Mouse (Mus musculus) liver, embryonic 11.5 days (tissue): Measurements from ENCODE around the gene Psmg4. TPM values are rescaled to one million over a fixed set of nuclear protein-coding genes. Genes with fewer than 3 reads are reported as not detected.
A peak's percentile ranks its signal among the peaks of the same experiment; 100 is the strongest.

Experiments used
- ATAC-seq: fragments of 200-750 bp; cut with Nextera tagmentation; replicated peaks from 2 replicates; pipeline ENCODE4 v1.8.0; 2017; ENCODE audit warnings: moderate number of reproducible peaks, mild to moderate bottlenecking, moderate TSS enrichment, moderate library complexity; ENCODE audit not compliant: low FRiP score
- DNase-seq: peaks from one replicate; pipeline ENCODE4 v3.0.0-alpha.2; 2017; ENCODE audit warnings: low spot score
- H3K27ac ChIP-seq: fragments of 300-500 bp; sonication (generic); 2 replicates; pipeline ENCODE4 v1.5.1; 2014; ENCODE audit warnings: mild to moderate bottlenecking, low read depth, low read length, control low read depth
- H3K27me3 ChIP-seq: fragments of 300-500 bp; sonication (generic); replicated peaks from 2 replicates; pipeline ENCODE4 v1.6.1; 2014; ENCODE audit warnings: low read length, mixed read lengths; ENCODE audit not compliant: control insufficient read depth, insufficient read depth
- H3K36me3 ChIP-seq: fragments of 300-500 bp; sonication (generic); 2 replicates; pipeline ENCODE4 v1.6.1; 2014; ENCODE audit warnings: mild to moderate bottlenecking, low read length, moderate library complexity, mixed read lengths; ENCODE audit not compliant: control insufficient read depth, insufficient read depth
- H3K4me1 ChIP-seq: fragments of 300-500 bp; sonication (generic); replicated peaks from 2 replicates; pipeline ENCODE4 v1.6.1; 2014; ENCODE audit warnings: low read length, mixed read lengths; ENCODE audit not compliant: control insufficient read depth, insufficient read depth
- H3K4me2 ChIP-seq: fragments of 300-500 bp; sonication (generic); 2 replicates; pipeline ENCODE4 v1.6.1; 2014; ENCODE audit warnings: mild to moderate bottlenecking, control low read depth, moderate library complexity
- H3K4me3 ChIP-seq: fragments of 300-500 bp; sonication (generic); 2 replicates; pipeline ENCODE4 v1.5.1; 2014; ENCODE audit warnings: low read depth, low read length, control low read depth
- H3K9ac ChIP-seq: fragments of 300-500 bp; sonication (generic); 2 replicates; pipeline ENCODE4 v1.6.1; 2014; ENCODE audit warnings: low read depth, low read length, control low read depth
- H3K9me3 ChIP-seq: fragments of 300-500 bp; sonication (generic); 2 replicates; pipeline ENCODE4 v1.6.1; 2016; ENCODE audit warnings: low read length, inconsistent platforms, mixed read lengths; ENCODE audit not compliant: control insufficient read depth
- WGBS: fragments of 180-500 bp; shearing (Covaris S2); extraction: QIAGEN DNeasy Blood & Tissue Kit; methylation state at CpG from one replicate; pipeline ENCODE4 v1.1.7; 2014; 5-methylcytosine and 5-hydroxymethylcytosine counted together
- polyA plus RNA-seq: library from polyadenylated mRNA; unstranded; fragments of >200 nt; fragmentation: Nextera tagmentation; extraction: Ambion mirVana; gene quantifications from 2 replicates; pipeline ENCODE4 v1.2.1, GENCODE M21; 2014

Gene Psmg4
- polyA plus RNA-seq, 1 experiment from 2014 or later: 91.4 TPM

- DNase-seq (no peak), ATAC-seq (no peak)
- Histone ChIP-seq H3K4me2 (peak overlapping the region; percentile 36), H3K27me3 (peaks cover 59% of the 10 kb centered on the region), H3K27ac (no peak overlapping the region), H3K9ac (no peak overlapping the region), H3K4me3 (no peak overlapping the region), H3K4me1 (peaks cover 18% of the 10 kb centered on the region), H3K36me3 (no peaks in the 10 kb centered on the region), H3K9me3 (no peaks in the 10 kb centered on the region)
- 18% methylated on average over 15 of the region's 15 CpGs for WGBS
Measured at GRCm38 (mm10) chr13:34133326-34134071, 29.3 kb upstream of the Psmg4 start.

- Histone ChIP-seq H3K27me3 (peaks cover 59% of the 10 kb centered on the region), H3K27ac (no peak overlapping the region), H3K9me3 (no peaks in the 10 kb centered on the region), H3K4me1 (peaks cover 18% of the 10 kb centered on the region), H3K4me2 (no peak overlapping the region), H3K4me3 (no peak overlapping the region), H3K36me3 (no peaks in the 10 kb centered on the region), H3K9ac (no peak overlapping the region)
- 71% methylated on average over 7 of the region's 7 CpGs for WGBS
- DNase-seq (no peak), ATAC-seq (no peak)
Measured at GRCm38 (mm10) chr13:34134276-34134675, 28.5 kb upstream of the Psmg4 start.

GRCm38 (mm10) chr13:34136605-34137004 lies 26.2 kb upstream of the Psmg4 start:
- WGBS: 73% methylated on average over 7 of the region's 7 CpGs
- Histone ChIP-seq H3K27ac (no peak overlapping the region), H3K4me3 (no peak overlapping the region), H3K4me1 (peaks cover 8% of the 10 kb centered on the region; the same call in 1 of the 2 replicates), H3K4me2 (no peak overlapping the region), H3K36me3 (no peaks in the 10 kb centered on the region), H3K27me3 (peaks cover 41% of the 10 kb centered on the region), H3K9me3 (no peaks in the 10 kb centered on the region), H3K9ac (no peak overlapping the region)
- DNase-seq (no peak), ATAC-seq (no peak)

DNA sequence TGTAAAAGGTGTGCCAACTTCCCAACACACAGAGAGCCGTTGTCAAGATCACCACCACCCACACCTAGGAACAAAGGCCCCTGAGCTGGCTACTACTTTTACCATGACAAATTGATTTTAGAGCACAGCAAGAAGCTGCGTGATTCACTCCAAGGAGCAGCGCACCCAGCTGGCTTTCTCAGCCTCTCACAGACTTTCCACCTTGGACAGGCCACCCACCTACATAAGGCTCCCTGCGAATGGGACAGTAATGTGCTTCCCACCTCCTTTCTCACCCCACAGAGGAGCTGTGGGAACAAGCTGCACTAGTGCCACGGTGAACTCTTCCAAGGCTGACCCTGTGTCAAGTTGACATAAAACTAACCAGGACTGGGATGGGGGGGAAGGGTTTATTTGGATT lies 19.4 kb upstream of the Psmg4 start:
- no peak overlapping the region for H3K4me3 ChIP-seq
- H3K27me3 ChIP-seq: peaks cover 6% of the 10 kb centered on the region
- no peak overlapping the region for H3K9ac ChIP-seq
- no peaks in the 10 kb centered on the region for H3K9me3 ChIP-seq
- H3K36me3 ChIP-seq: no peaks in the 10 kb centered on the region
- no peak overlapping the region for H3K27ac ChIP-seq
- ATAC-seq (no peak), DNase-seq (no peak)
- no peak overlapping the region for H3K4me2 ChIP-seq
- no peaks in the 10 kb centered on the region for H3K4me1 ChIP-seq
- WGBS: 70% methylated on average over 5 of the region's 5 CpGs

DNA sequence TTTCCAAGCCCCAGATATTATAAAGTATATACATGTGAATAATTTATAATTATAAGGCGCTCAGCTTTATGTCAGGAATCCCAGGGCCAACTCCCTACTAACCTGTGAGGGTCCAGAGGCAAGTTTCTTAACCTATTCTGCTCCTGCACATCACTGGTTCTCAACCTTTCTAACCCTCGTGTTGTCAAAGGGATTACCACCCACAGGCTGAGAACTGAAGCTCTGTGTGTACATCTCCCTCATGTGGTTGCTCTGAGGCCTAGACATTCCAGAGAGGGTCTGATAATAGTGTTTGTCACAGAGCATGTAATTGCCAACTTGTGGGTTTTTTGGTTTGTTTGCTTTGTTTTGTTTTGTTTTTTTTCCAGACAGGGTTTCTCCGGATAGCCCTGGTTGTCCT lies 15.8 kb upstream of the Psmg4 start:
- Histone ChIP-seq H3K36me3 (no peaks in the 10 kb centered on the region), H3K4me3 (no peak overlapping the region), H3K27ac (no peak overlapping the region), H3K4me1 (peaks cover 7% of the 10 kb centered on the region), H3K9me3 (no peaks in the 10 kb centered on the region), H3K4me2 (no peak overlapping the region), H3K9ac (no peak overlapping the region), H3K27me3 (peaks cover 20% of the 10 kb centered on the region)
- ATAC-seq (no peak), DNase-seq (no peak)
- WGBS: 62% methylated on average over 3 of the region's 3 CpGs

DNA sequence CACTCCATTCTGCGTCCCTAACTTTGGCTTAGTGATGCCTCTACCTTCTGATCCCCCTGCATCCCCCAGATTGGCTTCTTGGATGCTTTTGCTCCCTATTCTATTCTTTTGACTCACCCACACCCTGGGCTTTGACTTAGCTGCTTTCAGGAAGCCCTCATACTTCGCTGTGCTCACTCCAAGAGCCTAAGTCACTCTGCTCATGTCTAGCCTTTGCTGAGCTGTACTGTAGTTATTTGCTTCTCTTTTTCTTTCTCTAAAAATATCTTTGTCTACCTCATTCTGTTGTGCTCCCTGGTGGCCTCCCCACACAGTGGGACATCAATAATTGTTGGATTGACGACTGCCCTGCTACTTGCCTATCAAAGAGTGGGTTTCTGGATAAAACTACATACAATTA lies 14.6 kb upstream of the Psmg4 start:
- Histone ChIP-seq H3K4me3 (no peak overlapping the region), H3K27me3 (peaks cover 20% of the 10 kb centered on the region), H3K9ac (no peak overlapping the region), H3K27ac (no peak overlapping the region; the same call in 1 of the 2 replicates), H3K4me1 (peaks cover 7% of the 10 kb centered on the region), H3K36me3 (no peaks in the 10 kb centered on the region), H3K9me3 (no peaks in the 10 kb centered on the region), H3K4me2 (no peak overlapping the region)
- no peak for DNase-seq
- no peak for ATAC-seq
- WGBS: 69% methylated on average over 3 of the region's 3 CpGs

DNA sequence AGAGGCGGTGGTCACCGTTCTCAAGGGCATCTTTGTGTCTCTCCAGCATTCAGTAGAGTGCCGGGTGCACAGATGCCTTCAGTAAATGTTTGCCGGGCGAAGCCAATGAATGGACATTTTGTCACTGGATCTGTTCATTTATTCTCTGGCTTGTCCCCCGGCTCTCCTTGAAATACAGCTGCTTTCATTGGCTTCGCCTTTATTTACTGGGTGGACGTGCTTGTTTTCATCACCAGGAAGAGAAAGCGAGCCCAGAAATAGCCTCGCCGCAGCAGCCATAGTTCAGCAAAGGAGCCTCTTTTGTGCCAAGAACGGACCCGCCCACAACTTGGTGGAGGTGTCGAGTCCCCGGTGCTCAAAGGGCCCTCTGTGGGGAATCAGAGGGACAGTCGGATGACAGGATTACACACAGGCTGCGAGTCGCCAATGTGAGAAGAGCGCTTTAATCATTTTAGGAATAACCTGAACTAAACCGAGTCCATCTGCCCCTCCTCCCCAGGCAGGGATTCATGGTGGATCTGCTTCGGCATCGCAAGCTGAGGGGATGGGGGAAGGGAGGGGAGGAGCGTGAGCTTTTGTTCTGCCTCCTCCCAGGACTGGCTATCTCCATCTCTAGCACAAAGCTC lies 13.9 kb upstream of the Psmg4 start:
- peaks cover 20% of the 10 kb centered on the region for H3K27me3 ChIP-seq
- DNase-seq (peak; percentile 43), ATAC-seq (peak; percentile 47; the same call in 1 of the 2 replicates)
- H3K9me3 ChIP-seq: no peaks in the 10 kb centered on the region
- peak overlapping the region; percentile 69 for H3K4me2 ChIP-seq
- WGBS: 8% methylated on average over 23 of the region's 23 CpGs
- no peak overlapping the region; the same call in 1 of the 2 replicates for H3K27ac ChIP-seq
- peaks cover 7% of the 10 kb centered on the region for H3K4me1 ChIP-seq
- peak overlapping the region; percentile 39 for H3K4me3 ChIP-seq
- H3K36me3 ChIP-seq: no peaks in the 10 kb centered on the region
- H3K9ac ChIP-seq: peak overlapping the region; percentile 21

GRCm38 (mm10) chr13:34149463-34150176 lies 13.1 kb upstream of the Psmg4 start:
- no peak for DNase-seq
- WGBS: 54% methylated on average over 5 of the region's 5 CpGs
- Histone ChIP-seq H3K27ac (no peak overlapping the region), H3K4me2 (peak overlapping the region; percentile 69), H3K9me3 (no peaks in the 10 kb centered on the region), H3K27me3 (peaks cover 20% of the 10 kb centered on the region), H3K4me1 (peaks cover 7% of the 10 kb centered on the region), H3K4me3 (peak overlapping the region; percentile 39; the same call in 1 of the 2 replicates), H3K9ac (peak overlapping the region; percentile 21), H3K36me3 (no peaks in the 10 kb centered on the region)
- no peak for ATAC-seq
